Mouse (Mus musculus): ENCODE measurements around the gene Paqr3. TPM values are rescaled to one million over a fixed set of nuclear protein-coding genes. Genes with fewer than 3 reads are reported as not detected.

Paqr3 gene
- total and polyA plus RNA-seq, 3 experiments = 3.4 to 6.1 (median 4.2) TPM

GRCm38 (mm10) chr5:97154688-97155087 lies 43.3 kb upstream of the Paqr3 start:
- Histone ChIP-seq H3K4me1 (ENCODE audit: control insufficient read depth in 1 of 2, insufficient read depth in 2 of 2) (no peaks in the 10 kb centered on the region), H3K9me3 (replicated peaks; ENCODE audit: low read length) (no peaks in the 10 kb centered on the region), H3K27me3 (replicated peaks) (no peaks in the 10 kb centered on the region), H3K36me3 (replicated peaks in 1 of 2; ENCODE audit: control insufficient read depth in 1 of 2, insufficient read depth in 1 of 2, low read length in 1 of 2) (no peaks in the 10 kb centered on the region), H3K79me2 (replicated peaks; ENCODE audit: control insufficient read depth, extremely low read depth, insufficient read depth, poor library complexity, severe bottlenecking) (no peaks in the 10 kb centered on the region), H3K27ac (ENCODE audit: insufficient read depth, low read depth) (no peak overlapping the region), H3K4me3 (replicated peaks in 1 of 3; ENCODE audit: low read depth in 2 of 3, low read length in 2 of 3, poor library complexity in 1 of 3) (no peak overlapping the region), H3K9ac (ENCODE audit: insufficient read depth, low read depth) (no peak overlapping the region), H3K4me2 (ENCODE audit: insufficient read depth, low read depth, poor library complexity, severe bottlenecking) (no peak overlapping the region)
- TF ChIP-seq CTCF (conservative IDR thresholded peaks at IDR 0.05 in 1 of 2, IDR thresholded peaks at IDR 0.05 in 1 of 2; ENCODE audit: low read depth in 2 of 2, low read length in 2 of 2) = no peak
- no peak for TF ChIP-seq NRF1 (IDR thresholded peaks at IDR 0.05; ENCODE audit: low read depth, low read length)
- no peak for TF ChIP-seq POLR2A (IDR thresholded peaks at IDR 0.05; ENCODE audit: low read depth, low read length)
- no peak for TF ChIP-seq ZC3H11A (IDR thresholded peaks at IDR 0.05; ENCODE audit: low read depth, low read length)
- no peak for TF ChIP-seq KAT2A (IDR thresholded peaks at IDR 0.05; ENCODE audit: insufficient replicate concordance, low read length)
- no peak for TF ChIP-seq SIN3A (IDR thresholded peaks at IDR 0.05; ENCODE audit: low read length)
- no peak for TF ChIP-seq MYC (IDR thresholded peaks at IDR 0.05; ENCODE audit: low read depth, low read length)
- TF ChIP-seq MEF2A (IDR thresholded peaks at IDR 0.05; ENCODE audit: borderline replicate concordance, low read depth, low read length) = no peak
- no peak for TF ChIP-seq MAZ (IDR thresholded peaks at IDR 0.05; ENCODE audit: low read depth, low read length)
- no peak for TF ChIP-seq E2F4 (IDR thresholded peaks at IDR 0.05; ENCODE audit: insufficient replicate concordance, low read depth, low read length)
- TF ChIP-seq RCOR1 (conservative IDR thresholded peaks at IDR 0.05; ENCODE audit: low read depth, low read length) = no peak
- TF ChIP-seq IRF4 (IDR thresholded peaks at IDR 0.05; ENCODE audit: low read depth, low read length) = no peak
- TF ChIP-seq ZNF384 (IDR thresholded peaks at IDR 0.05; ENCODE audit: low read depth, low read length) = no peak
- dilution Hi-C loops (cut with MboI; ENCODE audit: extremely low pct_ligation_motif_present, extremely low pct_unique_long_range_greater_than_20kb, low sequenced_read_pairs) = no loop called here
- in situ Hi-C loops (cut with MboI; ENCODE audit: low pct_ligation_motif_present, low pct_unique_long_range_greater_than_20kb, low sequenced_read_pairs) = no loop called here
- DNase-seq (ENCODE audit: extremely low read depth) = no peak

DNA sequence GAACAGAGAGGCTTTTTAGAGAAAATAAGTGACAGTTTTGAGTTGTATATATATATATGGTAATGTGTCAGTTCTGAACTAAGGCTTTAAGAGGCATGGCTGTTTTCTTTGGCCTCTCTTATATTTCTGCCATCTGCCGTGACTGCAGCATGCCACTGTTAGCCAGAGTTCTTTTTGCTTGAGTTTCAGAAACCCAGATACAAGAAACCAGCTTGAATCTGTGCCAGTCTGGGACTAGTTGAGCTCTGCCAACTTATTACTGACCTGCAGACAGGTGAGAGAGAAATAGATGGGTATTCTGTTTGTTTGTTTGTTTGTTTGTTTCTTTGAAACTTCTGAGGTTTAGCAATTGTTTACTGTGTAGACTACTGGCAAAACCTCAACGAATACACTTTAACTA lies 23.9 kb upstream of the Paqr3 start:
- no peak for TF ChIP-seq MXI1 (IDR thresholded peaks at IDR 0.05; ENCODE audit: low read depth, low read length)
- no peak for TF ChIP-seq TBP (conservative IDR thresholded peaks at IDR 0.05; ENCODE audit: low read depth, low read length)
- no peak for TF ChIP-seq JUND (conservative IDR thresholded peaks at IDR 0.05; ENCODE audit: low read depth, low read length)
- Histone ChIP-seq H3K9ac (ENCODE audit: insufficient read depth, low read depth) (no peak overlapping the region), H3K36me3 (replicated peaks in 1 of 2; ENCODE audit: control insufficient read depth in 1 of 2, insufficient read depth in 1 of 2, low read length in 1 of 2) (no peaks in the 10 kb centered on the region), H3K4me3 (replicated peaks in 1 of 3; ENCODE audit: low read depth in 2 of 3, low read length in 2 of 3, poor library complexity in 1 of 3) (no peak overlapping the region), H3K4me2 (ENCODE audit: insufficient read depth, low read depth, poor library complexity, severe bottlenecking) (no peak overlapping the region), H3K79me2 (replicated peaks; ENCODE audit: control insufficient read depth, extremely low read depth, insufficient read depth, poor library complexity, severe bottlenecking) (no peaks in the 10 kb centered on the region), H3K9me3 (replicated peaks; ENCODE audit: low read length) (no peaks in the 10 kb centered on the region), H3K27me3 (replicated peaks) (no peaks in the 10 kb centered on the region), H3K4me1 (ENCODE audit: control insufficient read depth in 1 of 2, insufficient read depth in 2 of 2) (no peaks in the 10 kb centered on the region), H3K27ac (ENCODE audit: insufficient read depth, low read depth) (no peak overlapping the region)
- no peak for DNase-seq (ENCODE audit: extremely low read depth)
- in situ Hi-C loops (cut with MboI; ENCODE audit: low pct_ligation_motif_present, low pct_unique_long_range_greater_than_20kb, low sequenced_read_pairs) = loop anchor here (25.0 kb wide), 1 partner anchor 427 kb away; no protein-coding TSS in a partner anchor
- dilution Hi-C loops (cut with MboI; ENCODE audit: extremely low pct_ligation_motif_present, extremely low pct_unique_long_range_greater_than_20kb, low sequenced_read_pairs) = no loop called here

Data from CH12.LX (cell line).